Mouse (Mus musculus) hindbrain, embryonic 16.5 days (tissue): ENCODE measurements around the gene 4430402I18Rik. TPM values are rescaled to one million over a fixed set of nuclear protein-coding genes. Genes with fewer than 3 reads are reported as not detected.

Source experiments
- ATAC-seq: fragments of 200-750 bp; cut with Nextera tagmentation; 2 replicates; pipeline ENCODE4 v1.8.0; 2017; ENCODE audit warnings: moderate TSS enrichment, moderate library complexity
- H3K27ac ChIP-seq: fragments of 300-500 bp; sonication (generic); 2 replicates; pipeline ENCODE4 v1.5.1; 2014; ENCODE audit warnings: low read depth, mild to moderate bottlenecking, control low read depth, low read length, moderate library complexity
- H3K27me3 ChIP-seq: fragments of 300-500 bp; sonication (generic); replicated peaks from 2 replicates; pipeline ENCODE4 v1.6.1; 2014; ENCODE audit warnings: low read length; ENCODE audit not compliant: control insufficient read depth, insufficient read depth
- H3K36me3 ChIP-seq: fragments of 300-500 bp; sonication (generic); 2 replicates; pipeline ENCODE4 v1.6.1; 2014; ENCODE audit warnings: mild to moderate bottlenecking, low read length, moderate library complexity, mixed read lengths; ENCODE audit not compliant: control insufficient read depth, insufficient read depth
- H3K4me1 ChIP-seq: fragments of 300-500 bp; sonication (generic); 2 replicates; pipeline ENCODE4 v1.6.1; 2014; ENCODE audit warnings: low read depth, low read length; ENCODE audit not compliant: control insufficient read depth, insufficient read depth
- H3K4me2 ChIP-seq: fragments of 300-500 bp; sonication (generic); 2 replicates; pipeline ENCODE4 v1.6.1; 2014; ENCODE audit warnings: mild to moderate bottlenecking, low read length, control low read depth, moderate library complexity
- H3K4me3 ChIP-seq: fragments of 300-500 bp; sonication (generic); 2 replicates; pipeline ENCODE4 v1.5.1; 2014; ENCODE audit warnings: mild to moderate bottlenecking, low read length, control low read depth, moderate library complexity
- H3K9ac ChIP-seq: fragments of 300-500 bp; sonication (generic); 2 replicates; pipeline ENCODE4 v1.6.1; 2014; ENCODE audit warnings: low read depth, mild to moderate bottlenecking, control low read depth, low read length, moderate library complexity
- H3K9me3 ChIP-seq: fragments of 300-500 bp; sonication (generic); 2 replicates; pipeline ENCODE4 v1.6.1; 2014; ENCODE audit warnings: mild to moderate bottlenecking, low read length, moderate library complexity; ENCODE audit not compliant: control insufficient read depth
- WGBS: fragments of 180-500 bp; shearing (Covaris S2); extraction: QIAGEN DNeasy Blood & Tissue Kit; methylation state at CpG from one replicate; pipeline ENCODE4 v1.1.7; 2014; 5-methylcytosine and 5-hydroxymethylcytosine counted together
- polyA plus RNA-seq: library from polyadenylated mRNA; unstranded; fragments of >200 nt; fragmentation: Nextera tagmentation; extraction: Ambion mirVana; gene quantifications from 2 replicates; pipeline ENCODE4 v1.2.1, GENCODE M21; 2015

The 4430402I18Rik gene
- polyA plus RNA-seq, 1 experiment from 2014 or later = 2.1 TPM

- Histone ChIP-seq H3K27me3 (no peaks in the 10 kb centered on the region), H3K27ac (no peak overlapping the region), H3K9ac (no peak overlapping the region), H3K4me2 (no peak overlapping the region), H3K4me3 (no peak overlapping the region), H3K9me3 (no peaks in the 10 kb centered on the region; the same call in 1 of the 2 replicates), H3K4me1 (no peaks in the 10 kb centered on the region), H3K36me3 (no peaks in the 10 kb centered on the region)
- ATAC-seq = no peak
- WGBS = 50% methylated on average over 2 of the region's 2 CpGs
Observed at GRCm38 (mm10) chr19:28947311-28947710, 20.3 kb downstream of the 4430402I18Rik start.

- Histone ChIP-seq H3K4me1 (no peaks in the 10 kb centered on the region), H3K4me3 (no peak overlapping the region), H3K36me3 (no peaks in the 10 kb centered on the region), H3K9ac (no peak overlapping the region), H3K9me3 (no peaks in the 10 kb centered on the region; the same call in 1 of the 2 replicates), H3K27ac (no peak overlapping the region), H3K4me2 (no peak overlapping the region), H3K27me3 (no peaks in the 10 kb centered on the region)
- WGBS = 59% methylated on average over 4 of the region's 4 CpGs
- no peak for ATAC-seq
Observed at GRCm38 (mm10) chr19:28946782-28947181, 20.8 kb downstream of the 4430402I18Rik start.

- Histone ChIP-seq H3K4me1 (no peaks in the 10 kb centered on the region), H3K4me3 (no peak overlapping the region), H3K9me3 (no peaks in the 10 kb centered on the region), H3K9ac (no peak overlapping the region), H3K36me3 (no peaks in the 10 kb centered on the region), H3K27ac (no peak overlapping the region), H3K27me3 (no peaks in the 10 kb centered on the region), H3K4me2 (no peak overlapping the region)
- ATAC-seq = no peak
- 74% methylated on average over 4 of the region's 4 CpGs for WGBS
Observed at GRCm38 (mm10) chr19:28941271-28941670, 26.3 kb downstream of the 4430402I18Rik start.

- no peak overlapping the region for H3K4me2 ChIP-seq
- H3K4me1 ChIP-seq = no peaks in the 10 kb centered on the region
- H3K9me3 ChIP-seq = no peaks in the 10 kb centered on the region
- H3K4me3 ChIP-seq = no peak overlapping the region
- no peak overlapping the region for H3K27ac ChIP-seq
- H3K27me3 ChIP-seq = no peaks in the 10 kb centered on the region
- no peaks in the 10 kb centered on the region for H3K36me3 ChIP-seq
- ATAC-seq = no peak
- H3K9ac ChIP-seq = no peak overlapping the region
- WGBS = 76% methylated on average over 9 of the region's 9 CpGs
Observed at GRCm38 (mm10) chr19:28940135-28940874, 27.3 kb downstream of the 4430402I18Rik start.

GRCm38 (mm10) chr19:28934897-28935296, 32.7 kb downstream of the 4430402I18Rik start:
- no peaks in the 10 kb centered on the region for H3K27me3 ChIP-seq
- no peaks in the 10 kb centered on the region for H3K9me3 ChIP-seq
- H3K4me1 ChIP-seq = no peaks in the 10 kb centered on the region
- H3K36me3 ChIP-seq = no peaks in the 10 kb centered on the region
- ATAC-seq = no peak
- no peak overlapping the region for H3K27ac ChIP-seq
- H3K9ac ChIP-seq = no peak overlapping the region
- H3K4me2 ChIP-seq = no peak overlapping the region
- H3K4me3 ChIP-seq = no peak overlapping the region
- WGBS = 82% methylated on average over 3 of the region's 3 CpGs

- no peaks in the 10 kb centered on the region for H3K36me3 ChIP-seq
- H3K4me1 ChIP-seq = no peaks in the 10 kb centered on the region
- no peaks in the 10 kb centered on the region for H3K9me3 ChIP-seq
- H3K27ac ChIP-seq = no peak overlapping the region
- H3K9ac ChIP-seq = no peak overlapping the region
- no peak overlapping the region for H3K4me2 ChIP-seq
- H3K27me3 ChIP-seq = no peaks in the 10 kb centered on the region
- H3K4me3 ChIP-seq = no peak overlapping the region
- ATAC-seq = no peak
Observed at GRCm38 (mm10) chr19:28929034-28929433, 38.6 kb downstream of the 4430402I18Rik start.

GRCm38 (mm10) chr19:28927396-28927795, 40.2 kb downstream of the 4430402I18Rik start:
- Histone ChIP-seq H3K9ac (no peak overlapping the region), H3K4me2 (no peak overlapping the region), H3K4me3 (no peak overlapping the region), H3K27me3 (no peaks in the 10 kb centered on the region), H3K4me1 (no peaks in the 10 kb centered on the region), H3K36me3 (no peaks in the 10 kb centered on the region), H3K27ac (no peak overlapping the region), H3K9me3 (no peaks in the 10 kb centered on the region)
- 78% methylated on average over 4 of the region's 4 CpGs for WGBS
- ATAC-seq = no peak

- no peaks in the 10 kb centered on the region for H3K36me3 ChIP-seq
- no peak overlapping the region for H3K9ac ChIP-seq
- H3K27me3 ChIP-seq = no peaks in the 10 kb centered on the region
- H3K4me2 ChIP-seq = no peak overlapping the region
- 91% methylated on average over 5 of the region's 5 CpGs for WGBS
- no peak overlapping the region for H3K27ac ChIP-seq
- no peaks in the 10 kb centered on the region for H3K4me1 ChIP-seq
- H3K9me3 ChIP-seq = no peaks in the 10 kb centered on the region
- no peak overlapping the region for H3K4me3 ChIP-seq
- no peak for ATAC-seq
Observed at GRCm38 (mm10) chr19:28926366-28926765, 41.2 kb downstream of the 4430402I18Rik start.

GRCm38 (mm10) chr19:28917839-28918238, 49.8 kb downstream of the 4430402I18Rik start:
- 92% methylated on average over 5 of the region's 5 CpGs for WGBS
- H3K27me3 ChIP-seq = no peaks in the 10 kb centered on the region
- no peak for ATAC-seq
- H3K4me1 ChIP-seq = no peaks in the 10 kb centered on the region
- no peak overlapping the region for H3K27ac ChIP-seq
- H3K4me3 ChIP-seq = no peak overlapping the region
- no peak overlapping the region for H3K9ac ChIP-seq
- H3K9me3 ChIP-seq = no peaks in the 10 kb centered on the region
- H3K4me2 ChIP-seq = no peak overlapping the region
- H3K36me3 ChIP-seq = peaks cover 5% of the 10 kb centered on the region
